In the genomic region with DNA sequence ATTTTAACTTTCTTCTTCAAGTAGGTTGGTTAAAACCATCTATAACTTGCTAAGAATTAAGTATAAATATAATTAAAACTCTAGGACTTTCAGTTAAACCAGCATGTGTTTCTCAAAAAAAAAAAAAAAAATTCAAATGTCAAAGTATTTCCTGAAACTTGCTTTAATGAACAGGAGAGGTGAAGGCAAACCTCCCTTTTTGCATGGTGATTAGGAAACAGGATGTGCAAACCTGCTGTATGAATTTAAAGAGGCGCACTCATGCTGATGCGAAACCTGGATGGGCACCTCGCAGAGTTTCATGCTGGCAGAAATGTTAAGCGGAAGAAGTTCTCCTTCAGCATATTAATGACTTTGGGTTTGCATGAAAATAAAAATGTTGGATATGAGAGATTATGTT, we compare ENCODE assay signal across 25 mouse cellular contexts.
A peak's percentile ranks its signal among the peaks of the same experiment; 100 is the strongest.
DNase-seq lines count a peak whose midpoint lies in the region; ATAC-seq and TF ChIP-seq lines count a peak whose summit lies in the region.
"Had no signal": no experiment of that assay in that cellular context is flagged by ENCODE, and none has a peak within 500 bp of the region (broad histone marks: within the 10 kb centered on the region; RNA-seq: fewer than 3 reads in every experiment).

No protein-coding gene starts in this region.

- no peak for TF ChIP-seq EP300 in liver, postnatal 0 days (IDR thresholded peaks at IDR 0.05; ENCODE audit: low read depth)

- 92% methylated on average over 4 of the region's 4 CpGs for WGBS in heart, embryonic 13.5 days
- 95% methylated on average over 4 of the region's 4 CpGs for WGBS in heart, embryonic 10.5 days
- WGBS in liver, postnatal 0 days (ENCODE audit: insufficient replicate concordance) = 84% methylated on average over 4 of the region's 4 CpGs
- WGBS in thymus, adult 2 months = 92% methylated on average over 4 of the region's 4 CpGs

- peak overlapping the region; percentile 27; the same call in 1 of the 2 replicates for H3K4me2 ChIP-seq in heart, embryonic 13.5 days
- H3K4me2 ChIP-seq in liver, postnatal 0 days (ENCODE audit: low read depth, low read length) = no peak overlapping the region
- H3K4me2 ChIP-seq: hindbrain, embryonic 13.5 days had no signal

- no peaks in the 10 kb centered on the region for H3K36me3 ChIP-seq in heart, embryonic 13.5 days
- H3K36me3 ChIP-seq in heart, embryonic 10.5 days = no peaks in the 10 kb centered on the region
- no peaks in the 10 kb centered on the region for H3K36me3 ChIP-seq in liver, postnatal 0 days (replicated peaks; ENCODE audit: insufficient read depth, low read length)
- H3K36me3 ChIP-seq in thymus, adult 2 months (ENCODE audit: control insufficient read depth, insufficient read depth, low read length) = no peaks in the 10 kb centered on the region
- H3K36me3 ChIP-seq: heart, embryonic 15.5 days; hindbrain, embryonic 10.5 days; hindbrain, embryonic 13.5 days had no signal

- no peak for ATAC-seq in heart, embryonic 13.5 days (ENCODE audit: extremely low read depth, insufficient number of reproducible peaks, low FRiP score, low TSS enrichment)
- ATAC-seq in activated CD4-positive, CD25-positive, alpha-beta regulatory T cell, adult 4 months = peak; percentile 28
- ATAC-seq in inflammation-experienced regulatory T-cells, adult 6 months = peak; percentile 73
- no peak for ATAC-seq in liver, postnatal 0 days
- ATAC-seq: forebrain, embryonic 14.5 days; forebrain, postnatal 0 days; hindbrain, embryonic 16.5 days; Patski had no signal

- no peak overlapping the region for H3K27ac ChIP-seq in heart, embryonic 13.5 days (replicated peaks)
- H3K27ac ChIP-seq in heart, embryonic 10.5 days = no peak overlapping the region
- H3K27ac ChIP-seq in liver, postnatal 0 days (ENCODE audit: low read depth) = no peak overlapping the region
- no peak overlapping the region for H3K27ac ChIP-seq in thymus, adult 2 months (ENCODE audit: control insufficient read depth, insufficient read depth, low read length)
- H3K27ac ChIP-seq: gastrocnemius, adult 2 months; hindbrain, embryonic 10.5 days; hindbrain, embryonic 13.5 days had no signal

- DNase-seq in heart, embryonic 10.5 days (ENCODE audit: low spot score) = no peak
- peak; percentile 45 for DNase-seq in CD4-positive, CD25-positive, alpha-beta regulatory T cell, adult 2 months (ENCODE audit: low read depth, low spot score)
- no peak for DNase-seq in liver, postnatal 0 days
- no peak for DNase-seq in adrenal gland, adult 8-10 months
- DNase-seq in thymus, adult 2 months = no peak
- DNase-seq: adrenal gland, postnatal 10 days; adrenal gland, postnatal 36 days; cerebellum, adult 18-20 months; cerebellum, adult 9-10 months; cerebellum, postnatal 14 days; forebrain, postnatal 0 days; gastrocnemius, adult 2 months; gastrocnemius, postnatal 14 days; heart, postnatal 10 days; heart, postnatal 36 days; kidney, adult 11 months had no signal

- H3K4me3 ChIP-seq in heart, embryonic 13.5 days = no peak overlapping the region
- H3K4me3 ChIP-seq in heart, embryonic 10.5 days = no peak overlapping the region
- H3K4me3 ChIP-seq in liver, postnatal 0 days (ENCODE audit: low read depth, low read length) = no peak overlapping the region
- H3K4me3 ChIP-seq in thymus, adult 2 months (ENCODE audit: control insufficient read depth, insufficient read depth, low read length) = no peak overlapping the region
- H3K4me3 ChIP-seq: gastrocnemius, adult 2 months; heart, embryonic 15.5 days; hindbrain, embryonic 10.5 days; hindbrain, embryonic 13.5 days had no signal

- TF ChIP-seq CTCF in liver, postnatal 0 days (IDR thresholded peaks at IDR 0.05; ENCODE audit: low read depth) = no peak
- no peak for TF ChIP-seq CTCF in thymus, adult 2 months (IDR thresholded peaks at IDR 0.05; ENCODE audit: borderline replicate concordance, control insufficient read depth, extremely low read depth, insufficient read depth, low read length, poor library complexity)

- H3K9me3 ChIP-seq in heart, embryonic 13.5 days = no peaks in the 10 kb centered on the region
- no peaks in the 10 kb centered on the region for H3K9me3 ChIP-seq in heart, embryonic 10.5 days
- no peaks in the 10 kb centered on the region for H3K9me3 ChIP-seq in liver, postnatal 0 days (ENCODE audit: low read length)
- H3K9me3 ChIP-seq: heart, embryonic 15.5 days; hindbrain, embryonic 10.5 days; hindbrain, embryonic 13.5 days had no signal

- no peak overlapping the region for H3K9ac ChIP-seq in heart, embryonic 13.5 days
- no peak overlapping the region for H3K9ac ChIP-seq in liver, postnatal 0 days (replicated peaks)
- H3K9ac ChIP-seq: forebrain, postnatal 0 days; heart, embryonic 15.5 days; hindbrain, embryonic 13.5 days had no signal

- peaks cover 78% of the 10 kb centered on the region for H3K4me1 ChIP-seq in heart, embryonic 13.5 days
- peaks cover 63% of the 10 kb centered on the region for H3K4me1 ChIP-seq in heart, embryonic 10.5 days
- H3K4me1 ChIP-seq in liver, postnatal 0 days (ENCODE audit: insufficient read depth) = peaks cover 20% of the 10 kb centered on the region
- peaks cover 9% of the 10 kb centered on the region for H3K4me1 ChIP-seq in thymus, adult 2 months (replicated peaks; ENCODE audit: control insufficient read depth, insufficient read depth, low read length)

- H3K27me3 ChIP-seq in heart, embryonic 13.5 days (replicated peaks) = no peaks in the 10 kb centered on the region
- H3K27me3 ChIP-seq in heart, embryonic 10.5 days (ENCODE audit: insufficient read depth, poor library complexity, severe bottlenecking) = no peaks in the 10 kb centered on the region
- no peaks in the 10 kb centered on the region for H3K27me3 ChIP-seq in liver, postnatal 0 days (ENCODE audit: insufficient read depth, low read length)
- H3K27me3 ChIP-seq in thymus, adult 2 months (ENCODE audit: control insufficient read depth, insufficient read depth, low read length) = no peaks in the 10 kb centered on the region
- H3K27me3 ChIP-seq: heart, embryonic 15.5 days; hindbrain, embryonic 13.5 days; Patski had no signal

- TF ChIP-seq POLR2A in thymus, adult 2 months (IDR thresholded peaks at IDR 0.05; ENCODE audit: control insufficient read depth, extremely low read depth, insufficient read depth, low read length, poor library complexity) = no peak

Comparison
In these comparisons a context has a peak if more than half of its experiments do, and no peak if none do; other contexts are left out.
1. ATAC-seq: peak in activated CD4-positive, CD25-positive, alpha-beta regulatory T cell, adult 4 months (single experiment) and inflammation-experienced regulatory T-cells, adult 6 months (single experiment); none in heart, embryonic 13.5 days (single experiment) and liver, postnatal 0 days (single experiment).